Mouse (Mus musculus) liver, embryonic 13.5 days (tissue): Measurements from ENCODE around the gene Gm10338. TPM values are rescaled to one million over a fixed set of nuclear protein-coding genes. Genes with fewer than 3 reads are reported as not detected.
"Not testable (repeated sequence)": the region's sequence is repeated elsewhere in the genome, so short reads cannot be mapped to it uniquely, and the experiment has no call there.

ENCODE experiments used
- ATAC-seq: fragments of 200-750 bp; cut with Nextera tagmentation; 2 replicates; pipeline ENCODE4 v1.8.0; 2017; ENCODE audit warnings: low read depth, mild to moderate bottlenecking, moderate number of reproducible peaks, moderate library complexity
- DNase-seq: peaks from one replicate; pipeline ENCODE4 v3.0.0; 2022
- H3K27ac ChIP-seq: fragments of 300-500 bp; sonication (generic); 2 replicates; pipeline ENCODE4 v1.5.1; 2015; ENCODE audit warnings: moderate library complexity, mild to moderate bottlenecking, inconsistent platforms
- H3K27me3 ChIP-seq: fragments of 300-500 bp; sonication (generic); 2 replicates; pipeline ENCODE4 v1.6.1; 2015; ENCODE audit warnings: mild to moderate bottlenecking, inconsistent platforms
- H3K36me3 ChIP-seq: fragments of 300-500 bp; sonication (generic); 2 replicates; pipeline ENCODE4 v1.6.1; 2015; ENCODE audit warnings: mild to moderate bottlenecking, inconsistent platforms
- H3K4me1 ChIP-seq: fragments of 300-500 bp; sonication (generic); replicated peaks from 2 replicates; pipeline ENCODE4 v1.6.1; 2015; ENCODE audit warnings: inconsistent platforms
- H3K4me2 ChIP-seq: fragments of 300-500 bp; sonication (generic); 2 replicates; pipeline ENCODE4 v1.6.1; 2015; ENCODE audit warnings: inconsistent platforms, mild to moderate bottlenecking, moderate library complexity
- H3K4me3 ChIP-seq: fragments of 300-500 bp; sonication (generic); replicated peaks from 2 replicates; pipeline ENCODE4 v1.5.1; 2015; ENCODE audit warnings: mild to moderate bottlenecking, inconsistent platforms
- H3K9ac ChIP-seq: fragments of 300-500 bp; sonication (generic); 2 replicates; pipeline ENCODE4 v1.6.1; 2015; ENCODE audit warnings: mild to moderate bottlenecking, inconsistent platforms
- H3K9me3 ChIP-seq: fragments of 300-500 bp; sonication (generic); replicated peaks from 2 replicates; pipeline ENCODE4 v1.6.1; 2016; ENCODE audit warnings: inconsistent platforms
- WGBS: fragments of 180-500 bp; shearing (Covaris S2); methylation state at CpG from one replicate; pipeline ENCODE4 v1.1.7; 2015; ENCODE audit not compliant: insufficient replicate concordance; 5-methylcytosine and 5-hydroxymethylcytosine counted together
- polyA plus RNA-seq: library from polyadenylated mRNA; unstranded; fragments of >200 nt; fragmentation: Nextera tagmentation; extraction: Ambion mirVana; gene quantifications from 2 replicates; pipeline ENCODE4 v1.2.1, GENCODE M21; 2015

The Gm10338 gene
- not detected in 2 replicates for polyA plus RNA-seq

GRCm38 (mm10) chr14:7595492-7595891, at the start of gene Gm10338:
Gene Gm10338, minus strand, starts transcription at chr14:7595592.
- H3K9ac ChIP-seq, H3K27ac ChIP-seq, H3K9me3 ChIP-seq, ATAC-seq, H3K27me3 ChIP-seq, H3K4me1 ChIP-seq, DNase-seq, H3K4me2 ChIP-seq, H3K4me3 ChIP-seq, H3K36me3 ChIP-seq: not testable (repeated sequence)
- WGBS: no CpG with 5 or more reads among the region's 2 CpGs

GRCm38 (mm10) chr14:7643872-7644271, 48.5 kb upstream of the Gm10338 start, which contains the start of gene Gm10128:
Gene Gm10128, minus strand, starts transcription at chr14:7643972.
- not testable (repeated sequence) for H3K4me2 ChIP-seq, H3K9ac ChIP-seq, H3K36me3 ChIP-seq, DNase-seq, H3K27ac ChIP-seq, H3K9me3 ChIP-seq, ATAC-seq, H3K4me3 ChIP-seq, H3K4me1 ChIP-seq, H3K27me3 ChIP-seq
- WGBS: no CpG with 5 or more reads among the region's 2 CpGs

- WGBS: 0% methylated on average over 2 of the region's 34 CpGs
- H3K27me3 ChIP-seq, H3K4me1 ChIP-seq, ATAC-seq, H3K27ac ChIP-seq, H3K9ac ChIP-seq, H3K9me3 ChIP-seq, DNase-seq, H3K36me3 ChIP-seq: not testable (repeated sequence)
- H3K4me3 ChIP-seq: peak within 1 kb of the TSS; percentile 26; the same call in 1 of the 2 replicates
- H3K4me2 ChIP-seq: peak within 1 kb of the TSS; percentile 46
Measured at GRCm38 (mm10) chr14:7568382-7568781, 27.0 kb downstream of the Gm10338 start, which contains the start of gene Gm3558. Gene Gm3558, minus strand, starts transcription at chr14:7568566.

GRCm38 (mm10) chr14:7567890-7568289, 27.5 kb downstream of the Gm10338 start:
- not testable (repeated sequence) for H3K4me1 ChIP-seq, H3K9me3 ChIP-seq, H3K27ac ChIP-seq, H3K27me3 ChIP-seq, DNase-seq, ATAC-seq, H3K9ac ChIP-seq, H3K36me3 ChIP-seq
- Histone ChIP-seq H3K4me3 (peak overlapping the region; percentile 26; the same call in 1 of the 2 replicates), H3K4me2 (peak overlapping the region; percentile 46)
- under 1% methylated on average over 24 of the region's 27 CpGs for WGBS

GRCm38 (mm10) chr14:7567266-7567665, 28.1 kb downstream of the Gm10338 start:
- not testable (repeated sequence) for ATAC-seq, H3K4me3 ChIP-seq, H3K4me1 ChIP-seq, H3K36me3 ChIP-seq, H3K27me3 ChIP-seq, H3K27ac ChIP-seq, DNase-seq, H3K9ac ChIP-seq, H3K4me2 ChIP-seq, H3K9me3 ChIP-seq
- WGBS: under 1% methylated on average over 6 of the region's 9 CpGs

Other genes with a start within 250 kb of the Gm10338 start
- not detected in 2 replicates for gene Gm8374, start 230.5 kb downstream of the Gm10338 start, polyA plus RNA-seq
- gene Gm3755, start 144.7 kb downstream of the Gm10338 start, polyA plus RNA-seq: not detected in 2 replicates
- not detected in 2 replicates for gene Gm3752, start 111.8 kb downstream of the Gm10338 start, polyA plus RNA-seq
- 0.07 TPM in 1 of 2 replicates, not detected in the other for gene Gm3558, start 27.0 kb downstream of the Gm10338 start, polyA plus RNA-seq
- not detected in 2 replicates for gene Gm10128, start 48.4 kb upstream of the Gm10338 start, polyA plus RNA-seq
- gene Gm26661, start 196.0 kb upstream of the Gm10338 start, polyA plus RNA-seq: not detected in 2 replicates
- gene Flnb, start 222.4 kb upstream of the Gm10338 start, polyA plus RNA-seq: 2.9 and 3.8 TPM in 2 replicates